Mouse (Mus musculus) liver, adult 2 months (tissue): Measurements from ENCODE around the gene Gldc. TPM values are rescaled to one million over a fixed set of nuclear protein-coding genes. Genes with fewer than 3 reads are reported as not detected.

Experiments used
- DNase-seq: peaks from one replicate; pipeline ENCODE4 v3.0.0-alpha.2; 2011; ENCODE audit warnings: low read depth, low spot score; ENCODE audit errors: extremely low read depth
- H3K27ac ChIP-seq: fragments of 200-500 bp; replicated peaks from 2 replicates; pipeline ENCODE4 v1.5.1; 2012; ENCODE audit warnings: low read depth, mild to moderate bottlenecking, control low read depth, inconsistent platforms, low read length; ENCODE audit not compliant: insufficient read depth
- H3K27me3 ChIP-seq: fragments of 200-500 bp; 2 replicates; pipeline ENCODE4 v1.6.1; 2012; ENCODE audit warnings: mild to moderate bottlenecking, moderate library complexity, low read length, inconsistent platforms; ENCODE audit not compliant: control insufficient read depth, insufficient read depth
- H3K36me3 ChIP-seq: fragments of 200-500 bp; 2 replicates; pipeline ENCODE4 v1.6.1; 2012; ENCODE audit warnings: low read length, inconsistent platforms; ENCODE audit not compliant: control insufficient read depth, insufficient read depth
- H3K4me1 ChIP-seq: fragments of 200-500 bp; 2 replicates; pipeline ENCODE4 v1.6.1; 2011; ENCODE audit warnings: low read length; ENCODE audit not compliant: control insufficient read depth, insufficient read depth
- H3K4me3 ChIP-seq: fragments of 200-500 bp; 2 replicates; pipeline ENCODE4 v1.5.1; 2011; ENCODE audit warnings: low read depth, mild to moderate bottlenecking, control low read depth, low read length, moderate library complexity; ENCODE audit not compliant: insufficient read depth
- H3K79me2 ChIP-seq: fragments of 200-500 bp; 2 replicates; pipeline ENCODE4 v1.6.1; 2012; ENCODE audit warnings: inconsistent platforms, mild to moderate bottlenecking, low read length, moderate library complexity; ENCODE audit not compliant: control insufficient read depth, insufficient read depth
- H3K9ac ChIP-seq: fragments of 200-500 bp; 2 replicates; pipeline ENCODE4 v1.6.1; 2012; ENCODE audit warnings: low read depth, mild to moderate bottlenecking, control low read depth, inconsistent platforms, low read length
- CTCF ChIP-seq: fragments of 200-500 bp; IDR thresholded peaks from 2 replicates; pipeline ENCODE4 v1.5.1; 2011; ENCODE audit warnings: low read depth, low read length, control low read depth
- POLR2A ChIP-seq: fragments of 200-500 bp; IDR thresholded peaks from 2 replicates; pipeline ENCODE4 v1.6.1; 2011; ENCODE audit warnings: low read length, control low read depth; ENCODE audit not compliant: insufficient read depth; ENCODE audit errors: extremely low read depth
- WGBS: fragments of 180-500 bp; shearing (Covaris S2); methylation state at CpG from one replicate; pipeline ENCODE4 v1.1.7; 2018; 5-methylcytosine and 5-hydroxymethylcytosine counted together
- polyA plus RNA-seq: library from polyadenylated mRNA; depleted of rRNA; stranded (reverse); fragments of >200 nt; gene quantifications from 2 replicates; pipeline ENCODE4 v1.2.3, GENCODE M21; 2012
- total RNA-seq: library from RNA; depleted of rRNA; stranded (reverse); fragments of >200 nt; gene quantifications from 2 replicates; pipeline ENCODE4 v1.2.3, GENCODE M21; 2014

Gene Gldc
- total and polyA plus RNA-seq, 2 experiments = 64.2 to 94.1 TPM

DNA sequence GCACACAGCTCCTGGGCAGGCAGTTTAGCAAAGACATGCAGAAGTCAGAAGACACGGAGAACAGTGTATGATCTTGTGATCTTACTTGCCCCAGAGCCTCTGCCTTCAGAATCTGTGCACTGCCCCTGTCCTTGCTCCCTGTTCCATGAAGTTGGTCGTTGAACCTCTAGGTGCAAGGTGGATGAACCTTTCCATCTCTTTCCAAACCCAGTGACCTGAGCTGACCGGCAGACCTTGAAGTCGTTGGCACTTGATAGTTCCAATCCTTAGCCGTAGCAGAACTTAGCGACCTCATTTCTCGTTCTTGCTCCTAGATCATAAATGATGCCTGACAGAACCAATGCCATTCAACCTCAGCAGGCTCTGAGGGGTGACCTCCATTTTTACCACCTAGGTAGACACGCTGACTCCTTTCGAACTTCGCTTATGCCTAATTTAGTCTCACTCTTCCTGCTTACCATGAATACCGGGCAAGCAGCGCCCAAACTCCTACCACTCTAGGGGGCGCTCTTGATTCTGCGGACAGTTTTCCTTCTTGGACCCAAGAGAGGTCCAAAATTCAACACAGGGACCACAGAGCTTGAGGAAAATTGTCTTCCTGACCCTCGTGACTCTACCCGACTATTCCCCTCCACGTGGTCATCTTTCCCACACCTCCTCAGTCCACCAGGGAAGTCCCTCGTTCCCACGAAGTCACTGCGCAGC lies 8.3 kb downstream of the Gldc start:
- 67% methylated on average over 20 of the region's 20 CpGs for WGBS
- no peaks in the 10 kb centered on the region; the same call in 1 of the 2 replicates for H3K36me3 ChIP-seq
- H3K4me1 ChIP-seq = peaks cover 28% of the 10 kb centered on the region
- H3K4me3 ChIP-seq = no peak overlapping the region
- H3K79me2 ChIP-seq = peaks cover 12% of the 10 kb centered on the region; the same call in 1 of the 2 replicates
- TF ChIP-seq POLR2A = no peak
- TF ChIP-seq CTCF = no peak
- DNase-seq = peak; percentile 88
- H3K27ac ChIP-seq = peak overlapping the region; percentile 36
- no peak overlapping the region for H3K9ac ChIP-seq
- no peaks in the 10 kb centered on the region for H3K27me3 ChIP-seq

DNA sequence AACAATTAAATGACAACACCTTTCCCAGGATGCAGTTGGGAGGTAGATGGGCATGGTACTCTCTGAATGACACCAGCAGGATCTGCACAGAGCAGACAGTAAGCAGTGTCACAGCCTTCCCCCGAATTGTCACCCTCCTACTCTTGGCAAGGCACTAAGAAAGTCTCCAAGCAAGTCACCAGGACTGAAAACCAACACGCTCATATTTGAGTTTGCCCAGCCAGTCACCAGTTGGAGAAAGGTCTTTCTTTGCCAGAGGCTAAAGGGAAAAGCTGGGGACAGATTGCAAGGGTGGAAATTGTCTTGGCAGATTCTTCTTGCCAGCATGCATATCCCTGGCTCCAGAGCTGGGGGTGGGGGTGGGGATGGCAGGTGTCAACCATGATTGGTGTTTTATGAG lies 11.0 kb downstream of the Gldc start:
- Histone ChIP-seq H3K9ac (no peak overlapping the region), H3K4me1 (peaks cover 26% of the 10 kb centered on the region), H3K27ac (0 out of 2 replicates have a peak overlapping the region, but pooled peaks have one; percentile 25), H3K4me3 (no peak overlapping the region), H3K27me3 (no peaks in the 10 kb centered on the region), H3K79me2 (peaks cover 9% of the 10 kb centered on the region; the same call in 1 of the 2 replicates), H3K36me3 (no peaks in the 10 kb centered on the region; the same call in 1 of the 2 replicates)
- 40% methylated on average over 2 of the region's 2 CpGs for WGBS
- no peak for DNase-seq
- TF ChIP-seq POLR2A (no peak), CTCF (no peak)

DNA sequence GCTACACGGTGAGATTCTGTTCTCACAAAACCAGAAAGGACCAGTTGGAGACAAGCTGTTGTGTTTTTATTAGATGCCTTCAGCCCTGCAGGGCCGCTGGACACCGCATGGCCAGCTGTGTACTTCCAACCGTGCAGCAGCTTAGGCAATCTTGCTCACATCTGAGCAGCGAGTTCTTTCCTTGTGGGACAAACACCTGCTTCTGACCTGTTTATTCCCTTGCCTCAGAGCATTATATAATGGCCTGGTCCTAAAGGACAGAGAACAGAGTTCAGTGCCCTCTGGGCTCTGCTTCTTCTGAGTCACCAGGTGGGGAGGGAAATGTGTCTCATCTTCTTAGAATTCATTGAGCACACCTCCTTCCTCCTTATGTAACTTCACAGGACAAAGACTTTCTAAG lies 12.4 kb downstream of the Gldc start:
- TF ChIP-seq POLR2A (no peak), CTCF (peak; percentile 24; the same call in 1 of the 2 replicates)
- no peak overlapping the region for H3K4me3 ChIP-seq
- peaks cover 14% of the 10 kb centered on the region; the same call in 1 of the 2 replicates for H3K79me2 ChIP-seq
- no peaks in the 10 kb centered on the region for H3K27me3 ChIP-seq
- DNase-seq = peak; percentile 71
- H3K27ac ChIP-seq = peak overlapping the region; percentile 59
- no peak overlapping the region for H3K9ac ChIP-seq
- peaks cover 32% of the 10 kb centered on the region for H3K4me1 ChIP-seq
- no peaks in the 10 kb centered on the region for H3K36me3 ChIP-seq
- 35% methylated on average over 5 of the region's 5 CpGs for WGBS

DNA sequence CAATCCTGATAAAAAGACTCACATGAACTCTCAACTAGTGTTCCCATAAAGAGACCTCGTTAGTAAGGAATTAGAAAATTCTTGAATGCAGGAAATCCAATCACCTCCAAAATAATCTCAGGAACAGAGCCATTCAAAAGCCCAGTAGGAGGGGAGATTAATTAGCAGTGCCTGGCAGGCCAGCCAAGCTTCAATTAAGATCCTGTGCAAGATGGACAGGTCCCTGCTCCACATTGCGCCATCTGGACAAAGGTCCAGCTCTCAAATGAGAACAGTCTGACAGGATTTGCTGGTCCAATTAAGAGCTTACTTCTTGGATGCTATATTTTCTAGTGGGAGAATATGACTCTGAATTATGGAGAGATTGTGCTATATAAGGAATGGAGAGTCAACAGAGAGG lies 15.2 kb downstream of the Gldc start:
- H3K9ac ChIP-seq = no peak overlapping the region
- 29% methylated on average over 2 of the region's 2 CpGs for WGBS
- H3K36me3 ChIP-seq = peaks cover 2% of the 10 kb centered on the region; the same call in 1 of the 2 replicates
- H3K27ac ChIP-seq = no peak overlapping the region
- H3K27me3 ChIP-seq = no peaks in the 10 kb centered on the region
- no peak overlapping the region for H3K4me3 ChIP-seq
- peak; percentile 87 for DNase-seq
- peaks cover 14% of the 10 kb centered on the region; the same call in 1 of the 2 replicates for H3K79me2 ChIP-seq
- H3K4me1 ChIP-seq = peaks cover 33% of the 10 kb centered on the region
- TF ChIP-seq POLR2A = no peak
- TF ChIP-seq CTCF = no peak

DNA sequence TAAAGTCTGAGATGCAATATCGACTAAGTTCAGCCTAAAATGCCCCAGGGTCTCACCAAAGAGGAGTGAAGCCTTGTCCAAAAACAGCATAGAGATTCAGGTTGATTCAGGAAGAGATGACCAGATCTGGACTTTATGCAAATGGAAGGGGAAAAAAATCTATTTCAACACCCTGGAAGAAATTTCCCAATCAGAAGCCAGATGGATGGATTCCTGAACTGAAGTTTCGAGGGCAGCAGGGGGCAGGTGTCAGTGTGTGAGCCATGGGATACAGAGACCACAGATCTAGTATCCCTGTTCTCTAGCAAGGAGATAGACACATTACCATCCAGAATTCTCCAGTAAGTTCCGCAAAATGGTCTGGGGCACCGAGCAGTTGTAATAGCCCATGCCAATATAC lies 17.0 kb downstream of the Gldc start:
- peak; percentile 89 for DNase-seq
- Histone ChIP-seq H3K9ac (peak overlapping the region; percentile 43; the same call in 1 of the 2 replicates), H3K4me1 (peaks cover 27% of the 10 kb centered on the region), H3K36me3 (peaks cover 5% of the 10 kb centered on the region; the same call in 1 of the 2 replicates), H3K4me3 (no peak overlapping the region), H3K27me3 (no peaks in the 10 kb centered on the region), H3K79me2 (peaks cover 14% of the 10 kb centered on the region; the same call in 1 of the 2 replicates), H3K27ac (peak overlapping the region; percentile 97)
- TF ChIP-seq POLR2A (no peak), CTCF (peak; percentile 33; the same call in 1 of the 2 replicates)
- WGBS = 45% methylated on average over 4 of the region's 4 CpGs

DNA sequence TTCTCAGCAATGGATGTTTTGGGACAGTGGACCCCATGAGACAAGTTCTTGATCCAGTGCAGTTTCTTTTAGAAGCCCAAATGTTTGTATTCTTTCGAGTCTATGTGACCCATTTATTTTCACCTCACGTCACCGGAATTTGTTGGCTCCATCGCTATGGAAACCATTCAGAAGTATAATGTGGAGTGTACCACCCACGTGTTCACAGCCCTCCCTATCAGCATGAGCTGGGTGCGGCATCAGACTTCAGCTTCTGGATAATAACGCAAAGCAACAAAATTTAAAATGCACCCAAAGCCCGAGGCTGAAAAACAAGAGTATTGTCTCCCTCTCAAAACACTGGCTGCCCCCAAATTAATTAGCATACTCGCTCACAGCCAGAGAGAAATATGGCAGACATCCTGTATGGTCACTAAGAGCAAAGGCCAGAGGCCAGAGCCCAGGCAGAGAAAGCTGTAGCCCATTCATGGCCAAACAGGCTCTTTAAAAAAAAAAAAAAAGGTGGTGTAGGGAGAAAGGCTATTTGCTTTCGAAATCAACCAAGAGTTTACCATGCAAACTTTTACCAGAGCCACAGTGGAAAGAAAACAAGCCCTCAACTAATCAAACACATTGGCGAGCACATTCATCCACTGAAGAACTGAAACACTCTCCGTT lies 18.1 kb downstream of the Gldc start:
- peak; percentile 94 for DNase-seq
- H3K27ac ChIP-seq = peak overlapping the region; percentile 97
- H3K79me2 ChIP-seq = peaks cover 8% of the 10 kb centered on the region; the same call in 1 of the 2 replicates
- H3K9ac ChIP-seq = no peak overlapping the region
- no peak overlapping the region for H3K4me3 ChIP-seq
- H3K36me3 ChIP-seq = peaks cover 5% of the 10 kb centered on the region; the same call in 1 of the 2 replicates
- peaks cover 20% of the 10 kb centered on the region for H3K4me1 ChIP-seq
- no peaks in the 10 kb centered on the region for H3K27me3 ChIP-seq
- TF ChIP-seq POLR2A (no peak), CTCF (no peak)
- WGBS = 24% methylated on average over 12 of the region's 12 CpGs
